Mouse (Mus musculus) lung, postnatal 0 days (tissue): ENCODE measurements at regions not wholly inside any gene's neighbourhood (a gene's known extent, or its start where the extent isn't known, plus 50 kb on each side); places are given as distances from the start of the nearest gene placed in this dataset.

Experiments used
- CTCF ChIP-seq: IDR thresholded peaks from 2 replicates; pipeline ENCODE4 v1.5.1; 2016; ENCODE audit warnings: antibody characterized with exemption, mild to moderate bottlenecking
- EP300 ChIP-seq: IDR thresholded peaks from 2 replicates; pipeline ENCODE4 v1.6.1; 2016; ENCODE audit warnings: antibody characterized with exemption, mild to moderate bottlenecking, control low read depth

GRCm38 (mm10) chr13:111977769-111978674 is 169.2 kb upstream of the Map3k1 start:
- TF ChIP-seq EP300 (no peak), CTCF (no peak)
